Comparison of ENCODE assay signal across 20 mouse cellular contexts in genomic region chr1:134583560-134583959, GRCm38 (mm10). TPM values are rescaled to one million over a fixed set of nuclear protein-coding genes. Genes with fewer than 3 reads are reported as not detected.
DNase-seq lines count a peak whose midpoint lies in the region; ATAC-seq and TF ChIP-seq lines count a peak whose summit lies in the region.
"Had no signal": no experiment of that assay in that cellular context is flagged by ENCODE, and none has a peak within 500 bp of the region (broad histone marks: within the 10 kb centered on the region; RNA-seq: fewer than 3 reads in every experiment).

No protein-coding gene starts in this region.

- TF ChIP-seq CTCF in kidney, postnatal 0 days (IDR thresholded peaks at IDR 0.05; ENCODE audit: low read depth) = no peak

- H3K4me2 ChIP-seq in kidney, postnatal 0 days (ENCODE audit: low read length) = no peak overlapping the region
- no peak overlapping the region for H3K4me2 ChIP-seq in kidney, embryonic 16.5 days (replicated peaks; ENCODE audit: low read depth, low read length)
- H3K4me2 ChIP-seq in stomach, embryonic 15.5 days = no peak overlapping the region
- H3K4me2 ChIP-seq: liver, embryonic 15.5 days; midbrain, embryonic 11.5 days had no signal

- no peaks in the 10 kb centered on the region for H3K27me3 ChIP-seq in kidney, postnatal 0 days (ENCODE audit: insufficient read depth, low read length)
- no peaks in the 10 kb centered on the region for H3K27me3 ChIP-seq in kidney, embryonic 16.5 days (ENCODE audit: insufficient read depth, low read length)
- no peaks in the 10 kb centered on the region for H3K27me3 ChIP-seq in stomach, embryonic 15.5 days (replicated peaks)
- H3K27me3 ChIP-seq: liver, embryonic 15.5 days had no signal

- 45% methylated on average over 3 of the region's 3 CpGs for WGBS in kidney, postnatal 0 days
- WGBS in kidney, embryonic 16.5 days = 53% methylated on average over 3 of the region's 3 CpGs
- WGBS in stomach, embryonic 15.5 days = 42% methylated on average over 3 of the region's 3 CpGs

- H3K9ac ChIP-seq in kidney, postnatal 0 days (ENCODE audit: low read depth, low read length) = no peak overlapping the region
- no peak overlapping the region for H3K9ac ChIP-seq in kidney, embryonic 16.5 days (replicated peaks; ENCODE audit: low read length)
- no peak overlapping the region for H3K9ac ChIP-seq in stomach, embryonic 15.5 days
- H3K9ac ChIP-seq: liver, embryonic 15.5 days had no signal

- DNase-seq in kidney, postnatal 0 days (ENCODE audit: low spot score) = peak; percentile 50
- DNase-seq in NIH3T3 (ENCODE audit: low read depth) = peak; percentile 71
- peak; percentile 40 for DNase-seq in gonadal fat pad, adult 2 months (ENCODE audit: low read depth)
- no peak for DNase-seq in right cerebral cortex, postnatal 36 days (ENCODE audit: low spot score in 2 of 2)
- DNase-seq in spleen, adult 12 weeks (ENCODE audit: low spot score) = no peak
- no peak for DNase-seq in cerebellum, adult 11 months
- DNase-seq: cerebellum, adult 11-12 months; gastrocnemius, postnatal 10 days; heart, postnatal 36 days; kidney, postnatal 25 days; left cerebral cortex, postnatal 4 days; lung, postnatal 4 days; thymus, adult 18-20 months had no signal

- ATAC-seq in kidney, postnatal 0 days (replicated peaks; ENCODE audit: low FRiP score, low read depth) = 0 out of 2 replicates have a peak, but pooled peaks have one; percentile 17
- ATAC-seq in kidney, embryonic 16.5 days (ENCODE audit: low FRiP score, low TSS enrichment) = no peak
- peak; percentile 39; the same call in 1 of the 2 replicates for ATAC-seq in stomach, embryonic 15.5 days (ENCODE audit: insufficient read depth, low FRiP score, low read depth)
- ATAC-seq: forebrain, embryonic 16.5 days had no signal

- H3K4me1 ChIP-seq in kidney, postnatal 0 days (replicated peaks; ENCODE audit: insufficient read depth, low read length) = no peaks in the 10 kb centered on the region
- H3K4me1 ChIP-seq in kidney, embryonic 16.5 days (ENCODE audit: insufficient read depth, low read length) = peaks cover 9% of the 10 kb centered on the region
- peaks cover 14% of the 10 kb centered on the region; the same call in 1 of the 2 replicates for H3K4me1 ChIP-seq in stomach, embryonic 15.5 days

- 0 out of 2 replicates have a peak, but pooled peaks cover 11% of the 10 kb centered on the region for H3K36me3 ChIP-seq in kidney, postnatal 0 days (ENCODE audit: insufficient read depth, low read length)
- peaks cover 12% of the 10 kb centered on the region; the same call in 1 of the 2 replicates for H3K36me3 ChIP-seq in kidney, embryonic 16.5 days (ENCODE audit: insufficient read depth, low read length)
- H3K36me3 ChIP-seq in stomach, embryonic 15.5 days = 0 out of 2 replicates have a peak, but pooled peaks cover 8% of the 10 kb centered on the region

- no peaks in the 10 kb centered on the region for H3K9me3 ChIP-seq in kidney, postnatal 0 days (replicated peaks; ENCODE audit: low read length)
- no peaks in the 10 kb centered on the region for H3K9me3 ChIP-seq in kidney, embryonic 16.5 days (ENCODE audit: low read length)
- no peaks in the 10 kb centered on the region for H3K9me3 ChIP-seq in stomach, embryonic 15.5 days
- H3K9me3 ChIP-seq: heart, embryonic 10.5 days; liver, embryonic 15.5 days had no signal

- H3K4me3 ChIP-seq in kidney, postnatal 0 days (replicated peaks; ENCODE audit: low read depth, low read length) = no peak overlapping the region
- no peak overlapping the region for H3K4me3 ChIP-seq in kidney, embryonic 16.5 days (ENCODE audit: low read length)
- no peak overlapping the region for H3K4me3 ChIP-seq in stomach, embryonic 15.5 days (replicated peaks)
- H3K4me3 ChIP-seq: heart, embryonic 10.5 days; liver, embryonic 15.5 days had no signal

- no peak overlapping the region for H3K27ac ChIP-seq in kidney, postnatal 0 days
- H3K27ac ChIP-seq in kidney, embryonic 16.5 days (ENCODE audit: low read length) = no peak overlapping the region
- 0 out of 2 replicates have a peak overlapping the region, but pooled peaks have one; percentile 26 for H3K27ac ChIP-seq in stomach, embryonic 15.5 days
- H3K27ac ChIP-seq: heart, embryonic 10.5 days; liver, embryonic 15.5 days had no signal

RNA-seq across cellular contexts. Expression of gene Kdm5b, which starts 23.6 kb away (rescaled TPM):
- polyA plus RNA-seq in kidney, postnatal 0 days (2015; fragmentation: Nextera tagmentation; extraction: Ambion mirVana) = 40.2 and 42.4 TPM in 2 replicates
- 47.4 and 55.4 TPM in 2 replicates for polyA plus RNA-seq in kidney, embryonic 16.5 days (2015; fragmentation: Nextera tagmentation; extraction: Ambion mirVana)
- polyA plus RNA-seq in gonadal fat pad, adult 2 months (2012; rRNA removed) = 15.5 and 16.6 TPM in 2 replicates
- polyA plus RNA-seq in stomach, embryonic 15.5 days (2015; fragmentation: Nextera tagmentation; extraction: Ambion mirVana) = 53.2 and 54.5 TPM in 2 replicates

RNA-seq across cellular contexts. Expression of gene Mgat4e, which starts 34.1 kb away (rescaled TPM):
- polyA plus RNA-seq in kidney, postnatal 0 days (2015; fragmentation: Nextera tagmentation; extraction: Ambion mirVana) = not detected in 2 replicates
- polyA plus RNA-seq in kidney, embryonic 16.5 days (2015; fragmentation: Nextera tagmentation; extraction: Ambion mirVana) = not detected in 2 replicates
- 0.09 and 0.32 TPM in 2 replicates for polyA plus RNA-seq in gonadal fat pad, adult 2 months (2012; rRNA removed)
- polyA plus RNA-seq in stomach, embryonic 15.5 days (2015; fragmentation: Nextera tagmentation; extraction: Ambion mirVana) = not detected in 2 replicates
- polyA plus RNA-seq: cortical plate, adult 2 months; forebrain, embryonic 16.5 days; heart, embryonic 10.5 days; liver, embryonic 15.5 days; midbrain, embryonic 11.5 days had no signal

Comparison
In these comparisons a context has a peak if more than half of its experiments do, and no peak if none do; other contexts are left out.
1. DNase-seq: peak in kidney, postnatal 0 days (single experiment), NIH3T3 (single experiment) and gonadal fat pad, adult 2 months (single experiment); none in right cerebral cortex, postnatal 36 days (0 of 2), spleen, adult 12 weeks (single experiment) and cerebellum, adult 11 months (single experiment).